21 mouse cellular contexts compared by ENCODE assay signal in genomic region chrX:36586629-36587303, GRCm38 (mm10). TPM values are rescaled to one million over a fixed set of nuclear protein-coding genes. Genes with fewer than 3 reads are reported as not detected.
DNase-seq lines count a peak whose midpoint lies in the region; ATAC-seq and TF ChIP-seq lines count a peak whose summit lies in the region.
"Had no signal": no experiment of that assay in that cellular context is flagged by ENCODE, and none has a peak within 500 bp of the region (broad histone marks: within the 10 kb centered on the region; RNA-seq: fewer than 3 reads in every experiment).

No protein-coding gene starts in this region.

- H3K9me3 ChIP-seq in hindbrain, embryonic 13.5 days = no peaks in the 10 kb centered on the region
- H3K9me3 ChIP-seq in hindbrain, embryonic 10.5 days = no peaks in the 10 kb centered on the region
- no peaks in the 10 kb centered on the region for H3K9me3 ChIP-seq in forebrain, postnatal 0 days (ENCODE audit: low read length)
- no peaks in the 10 kb centered on the region for H3K9me3 ChIP-seq in midbrain, embryonic 14.5 days (ENCODE audit: control insufficient read depth, low read length)
- H3K9me3 ChIP-seq: heart, embryonic 15.5 days had no signal

- H3K27ac ChIP-seq in hindbrain, embryonic 13.5 days = peak overlapping the region; percentile 87
- no peak overlapping the region for H3K27ac ChIP-seq in hindbrain, embryonic 10.5 days
- H3K27ac ChIP-seq in forebrain, postnatal 0 days (ENCODE audit: low read depth, low read length) = peak overlapping the region; percentile 72
- peak overlapping the region; percentile 84 for H3K27ac ChIP-seq in midbrain, embryonic 14.5 days (replicated peaks; ENCODE audit: low read depth, low read length)
- H3K27ac ChIP-seq: heart, adult 2 months; heart, embryonic 15.5 days; kidney, postnatal 0 days had no signal

- no peak for TF ChIP-seq CTCF in brain, embryonic 14.5 days (IDR thresholded peaks at IDR 0.05; ENCODE audit: borderline replicate concordance, extremely low read depth, insufficient read depth, insufficient read length)
- TF ChIP-seq CTCF in forebrain, postnatal 0 days (IDR thresholded peaks at IDR 0.05; ENCODE audit: low read depth) = no peak

- WGBS in hindbrain, embryonic 13.5 days = 58% methylated on average over 1 of the region's 1 CpGs
- WGBS in hindbrain, embryonic 10.5 days = 90% methylated on average over 1 of the region's 1 CpGs
- WGBS in forebrain, postnatal 0 days = 43% methylated on average over 1 of the region's 1 CpGs
- WGBS in midbrain, embryonic 14.5 days = 32% methylated on average over 1 of the region's 1 CpGs

- H3K9ac ChIP-seq in hindbrain, embryonic 13.5 days = no peak overlapping the region
- H3K9ac ChIP-seq in forebrain, postnatal 0 days = no peak overlapping the region
- H3K9ac ChIP-seq in midbrain, embryonic 14.5 days (replicated peaks; ENCODE audit: low read length) = no peak overlapping the region
- H3K9ac ChIP-seq: heart, embryonic 15.5 days had no signal

- H3K27me3 ChIP-seq in hindbrain, embryonic 13.5 days = no peaks in the 10 kb centered on the region
- no peaks in the 10 kb centered on the region for H3K27me3 ChIP-seq in hindbrain, embryonic 10.5 days (ENCODE audit: insufficient read depth, poor library complexity, severe bottlenecking)
- no peaks in the 10 kb centered on the region for H3K27me3 ChIP-seq in forebrain, postnatal 0 days (ENCODE audit: insufficient read depth, low read length)
- no peaks in the 10 kb centered on the region for H3K27me3 ChIP-seq in midbrain, embryonic 14.5 days (ENCODE audit: control insufficient read depth, insufficient read depth, low read length)
- H3K27me3 ChIP-seq: heart, embryonic 15.5 days had no signal

- H3K4me3 ChIP-seq in hindbrain, embryonic 13.5 days = no peak overlapping the region
- no peak overlapping the region for H3K4me3 ChIP-seq in hindbrain, embryonic 10.5 days
- H3K4me3 ChIP-seq in forebrain, postnatal 0 days (ENCODE audit: low read depth, low read length) = no peak overlapping the region
- H3K4me3 ChIP-seq in midbrain, embryonic 14.5 days (replicated peaks; ENCODE audit: low read depth, low read length) = no peak overlapping the region
- H3K4me3 ChIP-seq: heart, adult 2 months; heart, embryonic 15.5 days had no signal

- 0 out of 2 replicates have a peak overlapping the region, but pooled peaks have one; percentile 17 for H3K4me2 ChIP-seq in hindbrain, embryonic 13.5 days
- no peak overlapping the region for H3K4me2 ChIP-seq in forebrain, postnatal 0 days (ENCODE audit: low read depth)
- H3K4me2 ChIP-seq in midbrain, embryonic 14.5 days (ENCODE audit: low read length) = peak overlapping the region; percentile 32
- H3K4me2 ChIP-seq: heart, embryonic 15.5 days had no signal

- DNase-seq in hindbrain, embryonic 10.5 days (ENCODE audit: low spot score) = no peak
- peak; percentile 15 for DNase-seq in brain, embryonic 14.5 days (ENCODE audit: low read depth)
- DNase-seq in forebrain, postnatal 0 days = no peak
- peak; percentile 23 for DNase-seq in midbrain, embryonic 14.5 days
- no peak for DNase-seq in kidney, postnatal 4 days
- no peak for DNase-seq in thymus, postnatal 36 days
- no peak for DNase-seq in spleen, adult 12 weeks (ENCODE audit: low spot score)
- DNase-seq: cerebellum, adult 2 months; cerebellum, postnatal 36 days; gastrocnemius, postnatal 10 days; heart, adult 2 months; heart, postnatal 4 days; lung, adult 2 months; lung, postnatal 4 days; right cerebral cortex, adult 18-20 months; spleen, adult 18-20 months; thymus, postnatal 25 days had no signal

- peaks cover 3% of the 10 kb centered on the region; the same call in 1 of the 2 replicates for H3K4me1 ChIP-seq in hindbrain, embryonic 13.5 days (replicated peaks)
- peaks cover 7% of the 10 kb centered on the region for H3K4me1 ChIP-seq in hindbrain, embryonic 10.5 days (replicated peaks)
- no peaks in the 10 kb centered on the region for H3K4me1 ChIP-seq in forebrain, postnatal 0 days (ENCODE audit: insufficient read depth)
- peaks cover 5% of the 10 kb centered on the region for H3K4me1 ChIP-seq in midbrain, embryonic 14.5 days (ENCODE audit: control insufficient read depth, insufficient read depth, low read length)
- H3K4me1 ChIP-seq: heart, embryonic 15.5 days had no signal

- ATAC-seq in hindbrain, embryonic 13.5 days (ENCODE audit: low FRiP score) = 0 out of 2 replicates have a peak, but pooled peaks have one; percentile 10
- ATAC-seq in forebrain, postnatal 0 days = 0 out of 2 replicates have a peak, but pooled peaks have one; percentile 7
- no peak for ATAC-seq in midbrain, embryonic 14.5 days (ENCODE audit: low FRiP score, low TSS enrichment)
- ATAC-seq: intestine, embryonic 16.5 days had no signal

- no peak for TF ChIP-seq POLR2A in brain, embryonic 14.5 days (IDR thresholded peaks at IDR 0.05; ENCODE audit: borderline replicate concordance, extremely low read depth, insufficient read depth, insufficient read length, poor library complexity, severe bottlenecking)

- H3K36me3 ChIP-seq in hindbrain, embryonic 13.5 days = no peaks in the 10 kb centered on the region
- no peaks in the 10 kb centered on the region for H3K36me3 ChIP-seq in hindbrain, embryonic 10.5 days
- H3K36me3 ChIP-seq in forebrain, postnatal 0 days (ENCODE audit: insufficient read depth) = no peaks in the 10 kb centered on the region
- no peaks in the 10 kb centered on the region for H3K36me3 ChIP-seq in midbrain, embryonic 14.5 days (ENCODE audit: control insufficient read depth, insufficient read depth, low read length)
- H3K36me3 ChIP-seq: heart, embryonic 15.5 days had no signal

RNA-seq across cellular contexts. Expression of gene Pgrmc1, which starts 11.2 kb away (rescaled TPM):
- 587 and 603 TPM in 2 replicates for polyA plus RNA-seq in hindbrain, embryonic 13.5 days (2015; fragmentation: Nextera tagmentation; extraction: Ambion mirVana)
- 333 and 389 TPM in 2 replicates for polyA plus RNA-seq in hindbrain, embryonic 10.5 days (2016; fragmentation: Nextera tagmentation; extraction: Ambion mirVana)
- 335 and 340 TPM in 2 replicates for polyA plus RNA-seq in brain, embryonic 14.5 days (2012; rRNA removed)
- 484 and 488 TPM in 2 replicates for total RNA-seq in forebrain, postnatal 0 days (2014; rRNA removed)
- polyA plus RNA-seq in forebrain, postnatal 0 days (2015; fragmentation: Nextera tagmentation; extraction: Ambion mirVana) = 573 and 690 TPM in 2 replicates
- polyA plus RNA-seq in midbrain, embryonic 14.5 days (2014; fragmentation: Nextera tagmentation; extraction: Ambion mirVana) = 708 and 733 TPM in 2 replicates

RNA-seq across cellular contexts. Expression of gene Akap17b, which starts 58.4 kb away (rescaled TPM):
- polyA plus RNA-seq in hindbrain, embryonic 13.5 days (2015; fragmentation: Nextera tagmentation; extraction: Ambion mirVana) = 5.6 TPM in 2 replicates
- polyA plus RNA-seq in hindbrain, embryonic 10.5 days (2016; fragmentation: Nextera tagmentation; extraction: Ambion mirVana) = 3.4 TPM in 2 replicates
- polyA plus RNA-seq in brain, embryonic 14.5 days (2012; rRNA removed) = 7.1 and 8.5 TPM in 2 replicates
- total RNA-seq in forebrain, postnatal 0 days (2014; rRNA removed) = 8.6 and 13.0 TPM in 2 replicates
- polyA plus RNA-seq in forebrain, postnatal 0 days (2015; fragmentation: Nextera tagmentation; extraction: Ambion mirVana) = 2.4 and 3.7 TPM in 2 replicates
- polyA plus RNA-seq in midbrain, embryonic 14.5 days (2014; fragmentation: Nextera tagmentation; extraction: Ambion mirVana) = 6.2 and 7.2 TPM in 2 replicates

Comparison
In these comparisons a context has a peak if more than half of its experiments do, and no peak if none do; other contexts are left out.
1. DNase-seq: peak in brain, embryonic 14.5 days (single experiment) and midbrain, embryonic 14.5 days (single experiment); none in hindbrain, embryonic 10.5 days (single experiment), forebrain, postnatal 0 days (single experiment), kidney, postnatal 4 days (0 of 2), thymus, postnatal 36 days (0 of 2) and spleen, adult 12 weeks (single experiment).